Mouse (Mus musculus): Measurements from ENCODE around the gene Fam243. TPM values are rescaled to one million over a fixed set of nuclear protein-coding genes. Genes with fewer than 3 reads are reported as not detected.

The Fam243 gene
- polyA plus RNA-seq (2012), result not detected in 2 replicates

DNA sequence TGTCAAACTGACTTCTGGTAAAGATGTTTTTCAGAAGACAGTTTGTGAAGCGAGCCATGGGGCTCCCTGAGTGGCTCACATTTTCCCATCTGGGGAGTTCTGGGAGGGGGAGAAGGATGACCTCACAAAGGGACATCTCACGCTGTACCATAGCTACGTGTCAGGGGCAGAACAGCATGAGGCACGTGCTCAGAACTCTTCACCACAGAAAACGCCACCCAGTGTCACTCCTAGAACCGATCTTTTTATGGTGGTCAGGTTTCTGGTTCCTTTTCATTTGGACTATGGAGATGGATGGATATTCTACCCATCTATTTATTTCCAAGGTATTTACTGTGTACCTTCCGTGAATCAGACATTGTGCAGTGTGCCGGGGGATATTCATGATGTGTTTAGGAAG, at the start of gene Fam243:
Fam243 (minus strand) TSS at position 101 of the 400 bp plus-strand sequence.
- TF ChIP-seq GATA1 (IDR thresholded peaks at IDR 0.05; ENCODE audit: low read length), result no peak

DNA sequence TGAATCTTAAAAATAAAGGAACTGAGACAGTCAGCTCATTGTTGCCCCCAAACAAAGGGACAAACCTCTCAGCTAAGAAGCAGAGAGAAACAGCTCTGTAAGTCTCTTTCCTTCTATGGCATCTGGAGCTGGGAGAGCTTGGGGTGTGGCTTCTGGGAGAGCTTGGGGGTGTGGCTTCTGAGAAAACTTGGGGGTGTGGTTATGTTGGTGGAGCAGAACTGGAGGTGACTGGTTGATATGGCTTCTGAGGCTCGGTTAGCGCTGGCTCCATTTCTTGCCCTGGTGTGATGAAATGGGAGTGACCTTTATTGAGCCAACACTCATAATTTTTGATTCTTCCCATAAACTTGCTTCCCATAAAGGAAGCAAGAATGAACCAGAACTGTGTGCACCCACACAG, 48.0 kb upstream of the Fam243 start:
- no peak for TF ChIP-seq GATA1 (IDR thresholded peaks at IDR 0.05; ENCODE audit: low read length)

DNA sequence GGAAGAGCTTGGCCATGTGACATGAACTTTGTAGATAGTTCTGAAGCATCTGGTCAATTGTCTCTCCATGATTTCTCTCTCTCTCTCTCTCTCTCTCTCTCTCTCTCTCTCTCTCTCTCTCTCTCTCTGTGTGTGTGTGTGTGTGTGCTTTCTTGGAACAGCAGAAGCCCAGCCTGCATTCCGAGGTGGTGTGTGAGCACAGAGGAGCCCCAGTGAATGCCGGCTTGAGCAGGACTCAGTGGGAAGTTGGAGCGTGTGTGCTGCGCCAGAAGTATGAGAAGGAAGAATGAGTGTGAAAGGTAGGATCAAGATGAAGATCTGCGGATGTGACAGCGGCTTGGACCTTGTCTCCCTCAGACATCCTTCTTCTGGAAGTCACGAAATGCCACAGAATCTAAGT, 44.2 kb upstream of the Fam243 start:
- no peak for TF ChIP-seq GATA1 (IDR thresholded peaks at IDR 0.05; ENCODE audit: low read length)

DNA sequence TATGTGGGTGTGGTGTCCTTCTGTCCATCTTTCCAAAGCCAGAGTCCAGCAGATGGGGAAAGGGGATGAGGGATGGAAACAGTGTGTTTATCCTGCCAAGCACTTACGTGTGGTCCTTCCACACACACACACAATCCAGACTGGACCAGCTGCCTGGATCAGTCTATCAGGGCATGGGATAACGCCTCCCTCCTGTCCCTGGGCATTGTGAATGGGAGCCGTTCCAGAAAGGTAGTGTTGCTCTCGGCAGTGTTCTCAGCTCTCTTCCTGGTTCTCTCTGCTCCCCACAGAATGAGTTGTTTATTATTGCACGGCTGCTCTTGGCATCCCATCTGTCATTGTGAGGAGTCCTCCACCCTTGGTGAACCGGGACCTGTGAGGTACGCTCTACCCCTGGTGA, 39.5 kb upstream of the Fam243 start:
- no peak for TF ChIP-seq GATA1 (IDR thresholded peaks at IDR 0.05; ENCODE audit: low read length)

DNA sequence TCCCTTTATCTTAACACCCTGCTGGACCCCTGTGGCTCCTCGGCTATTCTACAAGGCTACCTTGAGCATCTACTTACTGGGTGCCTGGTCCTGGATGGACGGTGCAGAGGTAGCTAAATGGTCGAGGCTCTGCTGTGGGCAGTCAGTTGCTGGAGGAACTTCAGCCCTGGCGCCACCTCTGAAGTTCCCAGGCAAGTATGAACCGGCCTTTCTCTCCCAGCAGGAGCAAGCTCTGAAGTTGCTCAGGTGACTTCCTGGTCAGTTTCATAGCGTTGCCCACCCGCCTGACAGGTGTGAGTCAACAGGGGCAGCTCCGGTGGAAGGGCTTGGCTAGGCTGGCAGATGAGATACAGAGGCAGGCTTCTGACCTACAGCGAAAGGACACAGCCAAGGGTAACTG, 38.0 kb upstream of the Fam243 start, which contains the start of gene Kcne1:
Kcne1 (minus strand) TSS at position 240 of the 400 bp plus-strand sequence.
- TF ChIP-seq GATA1 (IDR thresholded peaks at IDR 0.05; ENCODE audit: low read length), result no peak

DNA sequence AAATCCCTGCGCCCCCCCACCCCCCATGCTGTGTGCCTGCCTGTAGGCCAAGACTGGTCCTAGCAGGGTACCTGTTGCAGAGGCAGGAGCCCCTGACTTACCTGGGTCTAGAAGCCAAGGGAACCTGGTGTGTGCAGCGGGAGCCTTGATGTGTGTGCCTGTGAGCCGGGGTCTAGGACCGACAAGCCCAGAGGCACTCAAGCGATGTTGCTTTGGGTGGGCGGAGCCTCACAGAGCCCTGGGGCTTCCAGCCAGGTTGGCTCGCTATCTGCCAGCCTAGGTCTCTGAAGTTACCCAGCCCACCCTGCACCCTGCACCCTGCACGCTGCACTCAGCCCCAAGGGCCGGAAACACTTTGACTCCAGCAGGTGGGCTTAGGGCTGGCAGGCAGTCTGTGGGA, 37.5 kb upstream of the Fam243 start:
- TF ChIP-seq GATA1 (IDR thresholded peaks at IDR 0.05; ENCODE audit: low read length), result no peak

DNA sequence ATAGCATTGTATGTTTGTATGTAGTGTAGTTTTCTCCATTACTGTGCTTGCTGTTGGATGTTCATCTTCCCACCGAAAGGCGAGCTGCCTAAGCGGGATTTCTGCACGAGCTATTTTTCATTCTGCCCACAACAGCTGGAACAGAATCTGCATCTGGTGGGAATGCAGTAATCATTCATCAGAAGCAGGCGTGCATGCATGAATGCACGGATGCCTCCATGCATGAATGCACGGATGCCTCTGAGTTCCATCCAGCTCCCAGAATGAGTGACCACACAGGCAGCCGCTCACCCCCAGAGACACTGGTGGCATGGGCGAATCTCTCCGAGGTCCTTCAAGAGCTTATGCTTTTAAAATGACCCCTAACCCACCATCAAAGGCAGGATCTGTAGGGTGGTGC, 36.3 kb upstream of the Fam243 start:
- TF ChIP-seq GATA1 (IDR thresholded peaks at IDR 0.05; ENCODE audit: low read length), result no peak

DNA sequence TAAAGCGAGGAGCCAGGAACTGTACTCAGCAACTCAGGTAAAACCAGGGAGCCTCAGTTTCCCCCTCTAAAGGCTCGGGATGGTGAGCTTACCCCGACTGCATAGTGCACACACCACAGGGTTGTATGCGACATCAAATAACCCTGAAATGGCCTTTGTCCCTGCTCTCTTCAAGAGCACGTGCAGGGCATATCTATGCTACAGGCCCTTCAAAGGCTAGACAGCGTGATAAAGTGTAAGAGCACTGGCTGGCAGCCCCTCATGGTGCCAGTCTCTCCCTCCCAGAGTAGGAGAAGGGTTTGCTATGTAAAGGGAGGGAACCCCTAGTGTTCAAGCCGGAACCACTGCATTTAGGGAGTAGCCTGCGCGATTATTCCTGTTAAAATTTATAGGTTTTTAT, 35.8 kb upstream of the Fam243 start:
- TF ChIP-seq GATA1 (IDR thresholded peaks at IDR 0.05; ENCODE audit: low read length), result no peak

DNA sequence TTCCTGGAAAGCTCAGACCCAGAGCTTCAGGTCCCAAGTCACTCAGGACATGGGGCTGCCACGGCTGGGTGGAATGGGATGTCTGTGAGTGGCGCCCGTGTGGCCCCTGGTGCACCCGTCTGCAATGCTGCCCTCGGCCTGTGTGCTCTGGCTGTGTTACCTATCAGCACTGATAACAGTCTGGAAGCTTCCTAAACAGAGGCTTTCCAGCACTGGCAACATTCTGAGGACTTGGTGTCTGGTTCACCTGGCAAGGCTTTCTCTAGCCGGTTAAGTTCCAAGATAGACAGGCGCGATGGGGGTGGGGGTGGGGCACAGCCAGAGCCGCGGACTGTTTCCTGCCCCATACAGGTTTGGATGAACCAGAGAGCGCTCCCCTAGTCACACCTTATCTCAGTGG, 34.7 kb upstream of the Fam243 start:
- no peak for TF ChIP-seq GATA1 (IDR thresholded peaks at IDR 0.05; ENCODE audit: low read length)

DNA sequence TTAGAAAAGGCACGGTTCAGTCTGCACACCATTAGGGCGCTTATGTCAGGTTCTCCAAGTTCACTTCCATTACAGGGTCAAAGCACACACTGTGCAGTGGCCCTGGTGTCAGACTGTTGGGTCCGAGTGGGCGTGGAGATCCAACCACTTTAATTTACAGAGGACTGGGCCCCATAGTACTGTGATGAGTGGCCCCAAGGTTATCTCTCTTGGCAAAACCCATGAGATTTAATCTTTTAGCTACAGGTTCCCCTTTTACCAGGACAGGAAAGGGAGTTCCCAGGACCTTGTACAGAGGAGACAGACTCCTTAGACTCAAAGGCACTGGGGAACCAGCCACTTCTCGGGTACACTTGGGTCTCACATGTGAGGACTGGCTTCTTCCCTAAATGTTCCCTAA, 34.1 kb upstream of the Fam243 start:
- no peak for TF ChIP-seq GATA1 (IDR thresholded peaks at IDR 0.05; ENCODE audit: low read length)

DNA sequence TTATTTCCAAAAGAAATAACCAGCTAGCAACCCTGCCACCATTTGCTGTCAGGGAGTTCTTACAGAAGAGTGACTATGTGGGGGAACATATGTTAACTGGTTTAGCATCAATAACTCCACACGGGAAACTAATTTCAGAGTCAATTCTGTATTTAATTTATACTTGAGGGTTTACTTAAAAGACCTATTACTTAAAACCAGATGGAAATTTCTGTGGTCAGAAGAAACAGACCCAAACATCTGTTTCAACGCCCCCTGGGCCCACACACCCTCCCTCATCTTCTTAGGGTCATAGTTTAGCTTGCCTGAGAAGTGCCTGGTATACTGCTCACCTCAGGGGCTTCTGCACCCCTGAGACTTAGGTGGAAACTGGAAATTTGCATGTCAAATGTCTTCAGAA, 32.7 kb upstream of the Fam243 start:
- TF ChIP-seq GATA1 (IDR thresholded peaks at IDR 0.05; ENCODE audit: low read length), result no peak

DNA sequence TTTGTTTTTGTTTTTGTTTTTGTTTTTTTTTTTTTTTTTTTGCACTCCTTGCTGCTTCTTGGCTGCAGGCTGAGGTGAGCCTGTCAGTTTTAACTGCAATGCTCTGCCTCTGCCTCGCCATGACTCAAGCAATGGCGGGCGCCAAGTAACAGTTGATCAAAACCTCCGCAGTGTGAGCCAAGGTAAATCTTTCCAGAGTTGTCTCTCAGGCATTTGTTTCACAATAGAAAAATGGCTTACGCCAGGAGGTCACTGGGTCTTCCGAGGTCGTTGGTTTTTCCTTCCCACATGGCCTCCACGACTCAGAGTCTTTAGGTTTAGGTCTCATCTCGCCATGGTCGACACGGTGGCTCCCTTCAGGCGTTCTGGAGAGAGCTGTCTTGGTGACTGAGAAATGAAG, 32.1 kb upstream of the Fam243 start:
- no peak for TF ChIP-seq GATA1 (IDR thresholded peaks at IDR 0.05; ENCODE audit: low read length)

DNA sequence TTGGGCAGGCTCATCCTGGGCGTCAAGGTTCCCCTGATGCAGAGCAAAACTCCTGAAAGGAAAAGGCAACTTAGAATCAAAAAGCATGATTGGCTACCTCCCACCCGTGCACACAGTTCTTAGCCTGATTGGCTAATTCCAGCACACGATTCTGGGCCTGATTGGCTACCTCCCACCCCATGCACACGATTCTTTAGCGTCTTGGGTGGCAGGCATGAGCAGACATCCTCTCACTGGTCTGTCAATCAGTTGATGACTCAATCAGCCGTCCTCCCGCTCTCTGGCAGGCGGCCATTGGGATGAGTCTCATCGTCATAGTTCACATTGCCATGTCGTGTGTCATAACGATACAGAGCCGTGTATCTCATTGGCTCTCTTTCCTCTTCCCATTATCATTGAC, 27.7 kb upstream of the Fam243 start:
- no peak for TF ChIP-seq GATA1 (IDR thresholded peaks at IDR 0.05; ENCODE audit: low read length)

DNA sequence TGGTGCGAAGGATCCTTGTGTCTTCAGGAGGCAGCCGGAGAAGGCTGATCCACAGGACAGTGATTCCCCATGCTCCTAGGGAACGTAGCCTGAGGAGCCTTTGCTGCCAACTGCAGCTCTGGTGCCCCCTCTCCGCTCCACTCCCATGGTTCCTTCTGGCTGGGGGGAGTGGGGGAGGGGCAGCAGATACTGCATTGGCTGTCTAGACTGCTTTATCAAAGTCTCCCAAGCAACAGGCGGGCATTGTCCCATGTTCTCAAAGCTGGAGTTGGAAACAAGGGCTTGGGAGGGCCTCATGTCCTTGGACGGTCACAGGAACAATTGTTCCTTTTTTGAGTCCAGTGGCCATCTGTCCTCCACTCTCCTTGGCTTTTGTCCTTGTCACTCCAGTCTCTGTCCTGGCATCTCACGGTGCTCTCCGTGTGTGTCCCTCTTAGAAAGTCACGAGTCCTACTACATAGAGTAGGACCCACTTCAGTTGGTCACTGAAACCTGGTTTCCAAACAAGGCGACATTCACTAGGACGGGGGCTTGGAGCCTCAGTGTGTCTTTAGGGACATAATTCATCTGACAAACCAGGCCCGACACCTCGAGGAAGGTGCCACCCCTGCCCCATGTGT, 25.2 kb upstream of the Fam243 start:
- TF ChIP-seq GATA1 (IDR thresholded peaks at IDR 0.05; ENCODE audit: low read length), result no peak

DNA sequence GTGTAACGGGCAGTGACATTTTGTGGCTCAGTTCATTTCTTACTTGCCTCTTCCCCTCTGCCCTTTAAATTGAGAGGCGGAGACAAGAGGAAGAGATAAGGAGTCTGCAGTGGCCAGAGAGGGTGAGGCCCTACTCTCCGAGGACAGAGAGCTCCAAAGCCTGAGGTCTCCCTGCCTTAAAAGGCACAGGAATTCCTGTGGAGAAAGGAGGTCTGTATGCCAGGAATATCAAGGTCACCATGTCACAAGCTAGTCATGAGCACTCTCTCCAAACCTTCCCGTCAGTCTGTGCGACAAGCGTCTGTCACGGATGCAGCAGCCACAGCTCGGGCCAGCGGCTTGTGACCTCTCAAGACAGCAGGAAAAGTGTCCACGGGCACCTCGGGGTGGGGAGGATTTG, 23.9 kb upstream of the Fam243 start:
- TF ChIP-seq GATA1 (IDR thresholded peaks at IDR 0.05; ENCODE audit: low read length), result no peak

DNA sequence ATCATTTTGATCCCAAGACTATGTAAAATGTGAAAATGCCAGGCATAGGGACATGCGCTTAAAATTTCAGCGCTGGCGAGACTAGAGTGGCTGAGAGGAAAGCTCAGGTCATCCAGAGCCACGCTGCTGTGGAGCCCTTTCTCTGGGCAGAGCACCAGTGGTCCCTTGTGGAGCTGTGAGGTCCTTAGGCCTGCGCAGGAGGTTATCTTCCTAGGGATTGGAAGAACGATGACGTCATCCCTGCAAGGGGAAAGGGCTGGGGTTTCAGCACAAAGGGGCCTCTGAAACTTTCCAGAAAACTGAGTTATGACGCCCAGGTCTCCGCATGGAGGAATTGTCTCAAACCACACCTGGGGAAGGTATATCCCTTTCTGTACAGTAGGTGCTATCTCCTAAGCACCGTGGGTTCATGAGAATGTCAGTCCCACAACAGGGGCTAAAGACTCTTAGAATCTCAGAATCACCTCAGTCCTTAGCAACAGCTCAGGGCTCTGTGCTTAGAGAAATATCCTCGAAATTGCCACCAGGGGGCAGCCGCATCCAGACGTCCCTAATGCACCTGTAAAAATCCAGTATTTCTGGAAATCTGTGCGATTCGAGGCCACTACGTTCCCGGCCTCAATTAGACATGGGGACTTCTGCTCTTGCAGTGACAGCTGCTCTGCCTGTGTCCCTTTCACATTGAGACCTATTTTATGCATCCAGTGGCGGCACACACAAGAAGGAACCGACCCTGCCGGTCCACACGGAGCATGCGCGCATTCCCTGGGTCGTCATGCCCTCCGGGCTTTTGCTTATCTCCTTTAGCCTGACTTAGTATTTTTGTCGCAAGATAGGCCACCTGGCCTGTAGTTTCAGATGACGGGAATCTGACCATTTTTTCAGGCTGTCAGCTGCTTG, 19.6 kb upstream of the Fam243 start:
- TF ChIP-seq GATA1 (IDR thresholded peaks at IDR 0.05; ENCODE audit: low read length), result no peak

DNA sequence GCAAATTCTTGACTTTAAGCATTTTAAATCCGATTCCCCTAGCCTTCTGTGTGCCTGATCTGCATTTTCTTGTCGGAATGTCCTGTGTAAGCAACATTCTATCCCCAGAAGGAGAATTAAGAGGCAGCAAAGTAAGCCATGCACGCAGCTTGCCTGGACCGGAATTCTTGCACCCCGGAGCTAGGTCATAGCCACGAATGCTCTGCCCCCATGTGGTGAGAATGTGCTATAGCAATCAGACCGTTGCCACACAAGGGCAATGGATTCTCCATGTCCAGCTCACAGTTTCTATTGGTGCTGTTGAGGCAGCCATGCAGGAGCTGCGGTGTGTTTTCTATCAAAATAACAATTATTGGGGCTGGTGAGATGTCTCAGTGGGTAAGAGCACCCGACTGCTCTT, 15.0 kb upstream of the Fam243 start:
- TF ChIP-seq GATA1 (IDR thresholded peaks at IDR 0.05; ENCODE audit: low read length), result no peak
